Mouse (Mus musculus): ENCODE results near the gene Prim2. TPM values are rescaled to one million over a fixed set of nuclear protein-coding genes. Genes with fewer than 3 reads are reported as not detected.

The Prim2 gene
- polyA plus RNA-seq, 1 experiment: 2.5 TPM

- TF ChIP-seq POLR2A (IDR thresholded peaks at IDR 0.05; ENCODE audit: low read depth, low read length) (no peak), CTCF (IDR thresholded peaks at IDR 0.05; ENCODE audit: extremely low read depth, insufficient read length, insufficient replicate concordance, low read depth, low read length) (no peak)
- 76% methylated on average over 4 of the region's 4 CpGs for WGBS
- Histone ChIP-seq H3K27ac (ENCODE audit: insufficient read depth, low read depth, low read length) (no peak overlapping the region), H3K36me3 (ENCODE audit: control insufficient read depth, insufficient read depth, low read length) (no peaks in the 10 kb centered on the region), H3K4me1 (ENCODE audit: control insufficient read depth, insufficient read depth, insufficient read length, low read length) (no peaks in the 10 kb centered on the region), H3K4me3 (ENCODE audit: low read depth, low read length) (no peak overlapping the region), H3K27me3 (ENCODE audit: control insufficient read depth, insufficient read depth, low read length) (no peaks in the 10 kb centered on the region)
Measured at GRCm38 (mm10) chr1:33447179-33447578, 222.4 kb downstream of the Prim2 start.

- Histone ChIP-seq H3K27ac (ENCODE audit: insufficient read depth, low read depth, low read length) (no peak overlapping the region), H3K4me3 (ENCODE audit: low read depth, low read length) (no peak overlapping the region), H3K4me1 (ENCODE audit: control insufficient read depth, insufficient read depth, insufficient read length, low read length) (no peaks in the 10 kb centered on the region), H3K27me3 (ENCODE audit: control insufficient read depth, insufficient read depth, low read length) (no peaks in the 10 kb centered on the region), H3K36me3 (ENCODE audit: control insufficient read depth, insufficient read depth, low read length) (no peaks in the 10 kb centered on the region)
- 75% methylated on average over 2 of the region's 2 CpGs for WGBS
- TF ChIP-seq CTCF (IDR thresholded peaks at IDR 0.05; ENCODE audit: extremely low read depth, insufficient read length, insufficient replicate concordance, low read depth, low read length) (no peak), POLR2A (IDR thresholded peaks at IDR 0.05; ENCODE audit: low read depth, low read length) (no peak)
Measured at GRCm38 (mm10) chr1:33436167-33436566, 233.4 kb downstream of the Prim2 start.

Other genes with a start within 250 kb of the Prim2 start
- gene Rab23, start 50.1 kb upstream of the Prim2 start, polyA plus RNA-seq (2012; rRNA removed): 3.9 and 4.6 TPM in 2 replicates
- 5.6 and 9.6 TPM in 2 replicates for gene Bag2, start 88.0 kb upstream of the Prim2 start, polyA plus RNA-seq (2012; rRNA removed)
- 1.4 TPM in 2 replicates for gene Zfp451, start 144.8 kb upstream of the Prim2 start, polyA plus RNA-seq (2012; rRNA removed)
- gene Bend6, start 238.0 kb upstream of the Prim2 start, polyA plus RNA-seq (2012; rRNA removed): 0.08 and 0.14 TPM in 2 replicates
- gene Dst, start 238.4 kb upstream of the Prim2 start, polyA plus RNA-seq (2012; rRNA removed): 14.0 and 31.9 TPM in 2 replicates

Measured in small intestine, adult 2 months (tissue).